Mouse (Mus musculus) splenic B cell, adult 2 months (primary cell): ENCODE results near the gene Rfc5.
"Not testable (repeated sequence)": the region's sequence is repeated elsewhere in the genome, so short reads cannot be mapped to it uniquely, and the experiment has no call there.

Source experiments
- DNase-seq: peaks from one replicate; pipeline ENCODE4 v3.0.0-alpha.2; 2011; ENCODE audit warnings: low read depth, low spot score
- H3K27me3 ChIP-seq: 2 replicates; pipeline ENCODE4 v1.6.1; 2012; ENCODE audit warnings: mild to moderate bottlenecking, low read length, moderate library complexity, mixed read lengths; ENCODE audit not compliant: control insufficient read depth, poor library complexity, insufficient read depth, severe bottlenecking
- H3K36me3 ChIP-seq: 2 replicates; pipeline ENCODE4 v1.6.1; 2012; ENCODE audit warnings: mild to moderate bottlenecking, low read length, moderate library complexity, mixed read lengths; ENCODE audit not compliant: control insufficient read depth, poor library complexity, insufficient read depth, severe bottlenecking

Rfc5 gene

DNA sequence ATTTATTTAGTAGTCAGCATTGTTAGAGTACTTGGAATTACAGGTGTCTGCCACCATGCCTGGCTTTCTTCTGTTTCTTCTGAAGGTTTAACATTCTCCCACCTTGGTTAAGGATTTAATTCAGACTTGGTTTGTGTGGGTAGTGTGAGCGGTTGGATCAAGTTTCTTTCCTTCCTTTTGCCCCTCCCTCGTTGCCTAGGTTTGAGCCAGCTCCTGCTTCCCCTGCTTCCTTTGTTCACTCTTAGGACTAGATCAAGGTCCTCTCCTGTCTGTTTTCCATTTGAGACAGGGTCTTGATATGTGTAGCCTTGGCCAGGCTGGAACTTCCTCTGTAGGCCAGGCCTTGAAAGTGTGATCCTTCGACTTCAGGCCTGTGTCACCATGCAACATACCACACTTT lies 42.6 kb downstream of the Rfc5 start:
- DNase-seq: no peak
- no peaks in the 10 kb centered on the region for H3K27me3 ChIP-seq
- no peaks in the 10 kb centered on the region for H3K36me3 ChIP-seq

DNA sequence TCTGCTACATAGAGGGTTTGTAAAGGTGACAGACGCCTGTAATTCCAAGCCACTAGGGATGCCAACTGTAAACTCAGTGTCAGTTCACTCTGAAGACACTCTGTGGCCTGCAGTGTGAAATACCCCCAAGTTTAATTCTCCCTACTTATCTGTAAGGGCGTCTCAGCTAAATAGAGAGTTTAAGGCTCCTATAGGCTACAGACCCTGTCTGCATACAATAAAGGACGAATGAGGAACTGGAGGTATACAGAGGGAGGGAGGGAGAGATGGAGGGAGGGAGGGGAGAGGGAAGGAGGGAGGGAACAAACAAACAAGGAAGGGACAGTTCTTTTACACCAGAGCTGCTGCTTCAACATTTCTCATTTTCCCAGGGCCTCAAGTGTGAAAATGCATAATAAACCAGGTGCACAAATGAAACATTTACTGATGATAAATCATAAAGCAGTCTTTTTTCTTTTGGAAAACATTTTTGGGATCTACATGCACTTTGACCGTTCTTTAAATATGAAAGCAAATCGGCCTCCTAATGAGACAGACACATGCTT lies 43.3 kb downstream of the Rfc5 start:
- Histone ChIP-seq H3K27me3 (no peaks in the 10 kb centered on the region), H3K36me3 (no peaks in the 10 kb centered on the region)
- DNase-seq: no peak

DNA sequence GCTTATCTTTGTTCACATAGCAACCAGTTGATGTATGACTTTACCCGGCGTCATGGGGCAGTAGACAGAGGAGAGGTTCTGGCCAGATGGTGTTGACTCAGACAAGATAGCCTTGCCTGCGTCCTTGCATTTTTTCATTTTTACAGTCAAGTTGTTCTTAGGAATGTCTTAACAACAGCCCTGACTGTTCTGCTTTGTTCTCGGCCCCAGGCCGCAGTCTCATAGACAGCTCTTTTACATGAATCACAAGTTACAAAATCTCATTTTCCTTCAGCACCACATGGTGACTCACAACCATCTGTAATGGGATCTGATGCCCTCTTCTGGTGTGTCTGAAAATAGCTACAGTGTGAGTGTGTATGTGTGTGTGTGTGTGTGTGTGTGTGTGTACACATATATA lies 44.4 kb downstream of the Rfc5 start:
- not testable (repeated sequence) for H3K27me3 ChIP-seq, H3K36me3 ChIP-seq, DNase-seq

DNA sequence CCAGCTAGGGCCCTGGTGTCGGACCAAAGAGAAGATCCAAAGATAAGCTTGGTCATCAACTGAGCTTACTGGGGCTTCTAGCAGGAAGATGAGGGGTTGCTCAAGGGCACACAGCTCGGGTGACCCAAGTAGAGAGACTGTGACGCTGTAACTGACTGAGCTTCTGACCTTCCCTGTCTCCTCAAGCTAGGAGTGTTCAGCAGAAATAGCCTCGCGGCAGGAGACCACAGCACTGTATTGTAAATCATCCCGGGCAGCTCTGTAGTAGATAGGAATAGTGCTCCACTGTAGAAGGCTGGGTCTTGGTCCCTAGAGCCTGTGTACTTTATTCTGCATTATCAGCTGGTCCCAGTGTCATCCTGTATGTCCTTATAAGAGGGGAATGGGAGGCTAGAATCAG lies 47.0 kb downstream of the Rfc5 start:
- no peak for DNase-seq
- H3K36me3 ChIP-seq: no peaks in the 10 kb centered on the region; the same call in 1 of the 2 replicates
- H3K27me3 ChIP-seq: no peaks in the 10 kb centered on the region

DNA sequence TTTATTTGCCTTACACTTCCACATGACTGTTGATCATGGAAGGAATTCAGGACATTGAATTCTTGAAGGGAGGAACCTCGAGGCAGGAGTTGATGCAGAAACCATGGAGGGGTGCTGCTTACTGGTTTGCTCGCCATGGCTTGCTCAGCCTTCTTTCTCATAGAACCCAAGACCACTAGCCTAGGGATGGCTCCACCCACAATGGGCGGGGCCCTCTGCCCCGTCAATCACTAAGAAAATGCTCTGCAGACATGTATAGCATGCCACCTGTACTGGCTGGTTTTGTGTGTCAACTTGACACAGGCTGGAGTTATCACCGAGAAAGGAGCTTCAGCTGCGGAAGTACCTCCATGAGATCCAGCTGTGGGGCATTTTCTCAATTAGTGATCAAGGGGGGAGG lies 48.8 kb downstream of the Rfc5 start:
- DNase-seq: no peak
- H3K27me3 ChIP-seq: no peaks in the 10 kb centered on the region
- no peaks in the 10 kb centered on the region; the same call in 1 of the 2 replicates for H3K36me3 ChIP-seq

DNA sequence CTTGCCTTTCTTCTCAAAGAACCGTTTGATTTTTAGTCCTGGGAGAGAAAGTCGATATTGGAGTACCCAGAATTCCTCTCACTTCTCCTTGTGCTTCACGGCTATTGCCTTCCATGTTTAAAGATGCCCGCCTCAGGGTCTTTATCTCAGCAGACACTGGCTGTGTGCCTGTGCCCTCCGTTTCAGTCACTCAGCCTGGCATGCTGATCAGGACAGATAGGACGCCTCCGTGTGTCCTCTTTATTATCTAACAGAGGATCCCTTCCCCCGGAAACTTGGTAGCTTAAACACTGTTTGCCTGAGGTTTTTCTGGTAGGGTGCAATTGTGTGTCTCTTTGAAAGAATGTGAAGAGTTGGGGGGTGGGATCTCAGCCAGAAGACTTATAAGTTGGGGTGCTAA lies 50.3 kb downstream of the Rfc5 start:
- DNase-seq: no peak
- no peaks in the 10 kb centered on the region for H3K27me3 ChIP-seq
- no peaks in the 10 kb centered on the region; the same call in 1 of the 2 replicates for H3K36me3 ChIP-seq

DNA sequence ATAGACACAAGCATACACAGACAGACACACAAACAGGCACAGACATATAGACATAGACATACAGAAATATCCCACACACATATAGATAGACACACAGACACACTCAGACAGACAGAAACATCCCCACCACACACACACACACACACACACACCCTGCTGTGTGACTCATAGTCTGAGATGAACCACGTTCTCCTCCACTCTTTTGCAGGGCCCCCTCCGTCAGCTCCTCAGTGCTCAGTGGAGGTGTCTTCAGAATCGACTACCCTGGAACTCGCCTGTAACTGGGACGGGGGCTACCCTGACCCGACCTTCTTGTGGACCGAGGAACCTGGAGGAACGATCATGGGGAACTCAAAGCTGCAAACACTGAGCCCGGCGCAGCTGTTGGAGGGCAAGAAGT lies 50.8 kb downstream of the Rfc5 start:
- Histone ChIP-seq H3K27me3 (no peaks in the 10 kb centered on the region), H3K36me3 (no peaks in the 10 kb centered on the region; the same call in 1 of the 2 replicates)
- DNase-seq: no peak

DNA sequence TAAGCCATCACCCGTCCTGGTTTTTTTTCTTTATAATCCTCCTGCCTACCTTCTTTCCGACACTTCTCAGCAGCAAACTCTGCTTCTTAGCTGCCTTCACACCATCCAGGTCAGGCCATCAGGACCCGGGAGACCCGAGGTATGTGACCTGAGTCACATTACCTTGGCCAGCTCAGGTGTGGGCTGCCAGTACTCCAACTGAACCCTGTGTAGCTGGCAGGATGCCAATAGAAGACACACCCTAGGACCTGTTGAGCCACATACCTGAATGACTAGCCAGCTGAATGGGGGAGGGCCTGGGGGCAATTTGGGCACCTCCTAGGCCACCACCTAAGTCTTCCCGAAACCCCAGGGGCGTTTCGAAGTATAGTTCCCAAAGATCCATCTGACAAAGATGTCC lies 58.4 kb downstream of the Rfc5 start:
- no peak for DNase-seq
- Histone ChIP-seq H3K36me3 (no peaks in the 10 kb centered on the region), H3K27me3 (no peaks in the 10 kb centered on the region)
